Mouse (Mus musculus): ENCODE results near the gene Wdr38.

- no peak for TF ChIP-seq POLR2A (IDR thresholded peaks at IDR 0.05; ENCODE audit: low read depth, low read length)
- no peak for TF ChIP-seq CTCF (IDR thresholded peaks at IDR 0.05; ENCODE audit: extremely low read depth, insufficient read length, insufficient replicate concordance, low read depth, low read length)
Measured at GRCm38 (mm10) chr2:39011971-39012370, 14.7 kb downstream of the Wdr38 start.
